Mouse (Mus musculus) left cerebral cortex, postnatal 36 days (tissue): ENCODE measurements at regions not wholly inside any gene's neighbourhood (a gene's known extent, or its start where the extent isn't known, plus 50 kb on each side); places are given as distances from the start of the nearest gene placed in this dataset.

ENCODE experiments used
- DNase-seq, 2 experiments: peaks; one replicate each; pipeline ENCODE4 v3.0.0; 2021 to 2022; ENCODE audit warnings: low spot score in 2 of 2, mixed read lengths in 1 of 2
- intact Hi-C: fragments of 180-260 bp; cut with DNase I; formaldehyde crosslinking; loops from one replicate; pipeline ENCODE4 v1.15.1; 2025

- DNase-seq = no peak
- intact Hi-C loops = loop anchor here (1.0 kb wide), 1 partner anchor 29 kb away; no protein-coding TSS in a partner anchor
Measured at GRCm38 (mm10) chr13:64007688-64008087, 81.3 kb downstream of the Hsd17b3 start.

GRCm38 (mm10) chr13:64002945-64003459, 86.0 kb downstream of the Hsd17b3 start:
- no peak for DNase-seq
- intact Hi-C loops = no loop called here

DNA sequence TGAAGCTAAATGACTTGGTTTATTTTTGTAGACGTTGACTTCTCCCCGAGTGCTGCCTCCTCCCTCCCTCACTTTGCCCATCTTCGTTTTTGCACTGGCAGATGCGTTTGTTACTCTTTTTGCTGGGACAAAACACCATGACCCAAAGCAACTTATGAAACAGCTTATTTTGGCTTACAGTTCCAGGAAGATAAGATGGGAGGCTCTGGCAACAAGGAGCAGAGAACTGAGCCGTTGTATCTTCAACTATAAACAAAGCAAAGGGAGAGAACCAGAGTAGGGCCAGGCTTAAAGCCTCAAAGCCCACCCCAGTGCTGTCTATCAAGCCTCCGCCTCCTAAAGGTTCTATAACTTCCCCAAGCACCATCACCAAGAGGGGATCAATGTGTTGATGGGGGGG, 88.7 kb downstream of the Hsd17b3 start:
- no peak for DNase-seq
- intact Hi-C loops = no loop called here

DNA sequence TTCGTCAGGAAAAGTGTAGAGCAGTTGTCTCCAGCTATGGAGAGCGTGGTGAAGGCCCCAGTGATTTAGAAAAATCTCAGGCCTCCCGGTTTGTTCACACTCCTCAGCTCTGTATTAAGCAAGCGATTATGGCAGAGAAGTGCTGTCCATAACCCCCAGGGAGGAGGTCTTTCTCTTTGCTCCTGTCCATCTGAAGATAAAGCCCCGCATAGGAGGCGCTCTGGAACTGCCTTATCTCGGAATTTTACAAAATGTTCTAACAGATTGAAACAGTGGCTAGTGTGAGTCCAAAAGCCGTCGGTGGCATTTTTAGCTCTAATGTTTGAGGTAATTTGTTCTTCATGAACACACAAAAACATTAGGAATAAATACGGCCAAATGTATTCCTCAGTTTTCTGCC, 90.4 kb downstream of the Hsd17b3 start:
- intact Hi-C loops = no loop called here

GRCm38 (mm10) chr13:63993857-63994477, 95.1 kb downstream of the Hsd17b3 start:
- intact Hi-C loops = no loop called here
- DNase-seq = no peak

More for the DNA sequence above, 90.4 kb downstream of the Hsd17b3 start:
- DNase-seq = no peak

DNA sequence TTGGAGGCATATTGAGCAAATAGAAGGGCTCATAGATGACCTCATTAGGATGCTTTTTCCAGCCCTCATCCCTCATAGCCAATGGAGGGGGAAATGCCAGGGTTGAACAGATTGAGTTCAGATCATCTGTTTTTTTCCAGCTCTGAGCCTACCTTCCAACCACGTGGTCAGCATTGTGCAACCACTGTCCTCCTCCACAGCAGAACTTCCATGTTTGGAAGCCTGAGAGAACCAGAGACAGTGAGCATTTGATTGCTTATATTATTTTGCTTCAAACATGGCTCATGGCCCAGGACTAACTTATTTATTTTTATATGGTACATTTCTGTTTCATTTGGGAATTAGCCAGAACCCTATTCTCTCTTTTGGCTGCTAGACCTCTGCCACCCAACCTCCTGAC, 96.0 kb downstream of the Hsd17b3 start:
- no peak for DNase-seq
- intact Hi-C loops = no loop called here

DNA sequence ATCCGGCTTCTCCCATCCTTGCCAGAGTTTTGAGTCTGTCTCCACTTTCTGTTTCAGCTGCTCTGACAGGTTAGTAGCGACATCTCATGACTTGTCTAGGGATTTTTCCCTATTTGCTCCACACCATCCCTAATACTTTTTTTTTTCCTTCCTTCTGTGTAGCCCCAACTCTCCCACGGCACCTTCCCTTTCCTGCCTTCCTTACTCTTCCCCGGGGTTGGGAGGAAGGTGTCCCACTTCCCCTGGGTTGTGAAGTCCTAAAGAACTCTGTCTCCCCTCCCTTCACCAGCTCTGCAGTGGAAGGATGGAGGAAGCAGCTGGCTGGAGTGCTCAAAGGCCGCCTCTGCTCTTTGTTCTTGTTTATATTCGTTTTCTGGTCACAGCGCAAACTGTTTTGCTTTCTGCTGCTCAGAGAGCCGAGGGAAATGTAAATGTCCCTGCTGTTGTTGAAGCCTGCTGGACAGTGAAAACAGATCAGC, 98.5 kb downstream of the Hsd17b3 start:
- DNase-seq = no peak
- intact Hi-C loops = no loop called here

DNA sequence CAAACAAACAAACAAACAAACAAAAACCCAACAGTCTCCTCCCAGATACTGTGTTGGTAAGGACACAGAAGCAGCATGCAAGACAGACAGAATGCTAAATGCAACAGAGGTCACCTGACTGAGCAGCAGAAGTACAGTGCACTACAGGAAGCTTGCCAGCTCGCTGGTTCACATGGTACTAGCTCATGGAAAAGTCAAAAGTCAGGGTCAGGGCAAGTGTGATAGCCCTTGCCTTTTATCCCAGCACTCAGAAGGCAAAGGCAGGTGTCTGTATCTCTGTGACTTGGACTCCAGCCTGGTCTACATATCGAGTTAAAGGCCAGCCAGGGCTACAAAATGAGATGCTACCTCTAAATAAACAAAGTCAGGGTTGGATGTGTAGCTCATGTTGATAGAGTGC, 99.3 kb downstream of the Hsd17b3 start:
- intact Hi-C loops = no loop called here
- DNase-seq = no peak

DNA sequence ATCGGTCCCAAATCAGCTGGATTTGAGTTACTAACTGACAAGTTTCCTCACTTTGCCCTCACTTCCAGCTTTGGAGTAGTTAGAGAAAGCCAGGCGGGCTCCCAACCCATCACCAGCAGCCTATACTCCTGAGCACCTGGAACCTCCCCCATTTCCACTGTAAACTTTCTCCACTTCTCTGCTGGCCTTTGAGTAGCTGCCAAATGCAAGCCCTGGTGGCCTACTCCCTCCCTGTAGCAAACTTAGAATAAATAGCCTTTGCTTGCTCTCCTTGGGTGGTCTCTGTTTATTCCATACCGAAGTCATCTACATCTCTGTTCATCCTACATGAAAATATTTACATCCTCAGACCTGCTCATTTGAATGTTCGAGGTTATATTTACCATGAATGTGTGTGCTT, 100.8 kb downstream of the Hsd17b3 start:
- intact Hi-C loops = no loop called here
- DNase-seq = no peak

- intact Hi-C loops = no loop called here
- DNase-seq = no peak
Measured at GRCm38 (mm10) chr13:63986681-63987080, 102.3 kb downstream of the Hsd17b3 start.

GRCm38 (mm10) chr13:63985590-63985989, 103.4 kb downstream of the Hsd17b3 start:
- intact Hi-C loops = no loop called here
- no peak for DNase-seq

GRCm38 (mm10) chr13:63985086-63985485, 103.9 kb downstream of the Hsd17b3 start:
- DNase-seq = no peak
- intact Hi-C loops = no loop called here

GRCm38 (mm10) chr13:63980012-63980691, 108.9 kb downstream of the Hsd17b3 start:
- no peak for DNase-seq
- intact Hi-C loops = no loop called here

- intact Hi-C loops = no loop called here
- DNase-seq = no peak
Measured at GRCm38 (mm10) chr13:63979581-63979980, 109.4 kb downstream of the Hsd17b3 start.

DNA sequence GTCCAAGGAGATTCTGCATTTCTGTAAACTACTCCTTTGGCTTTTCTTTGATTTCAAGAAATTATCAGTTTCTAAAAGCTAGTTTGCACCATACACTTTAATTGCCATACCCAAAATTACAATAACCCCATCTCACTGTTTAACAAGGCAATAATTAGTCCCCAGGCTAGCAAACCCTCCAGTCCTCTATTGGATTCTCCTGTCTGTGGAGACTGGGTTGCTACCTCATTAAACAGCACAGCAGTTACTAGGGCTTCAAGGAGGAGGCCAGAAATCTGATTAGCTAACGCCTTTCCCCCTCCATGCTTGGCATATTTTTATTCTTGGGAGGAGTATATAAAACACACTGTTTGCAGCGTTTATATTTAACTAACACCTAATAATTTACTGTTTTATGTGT, 119.1 kb downstream of the Hsd17b3 start:
- DNase-seq = no peak
- intact Hi-C loops = no loop called here

DNA sequence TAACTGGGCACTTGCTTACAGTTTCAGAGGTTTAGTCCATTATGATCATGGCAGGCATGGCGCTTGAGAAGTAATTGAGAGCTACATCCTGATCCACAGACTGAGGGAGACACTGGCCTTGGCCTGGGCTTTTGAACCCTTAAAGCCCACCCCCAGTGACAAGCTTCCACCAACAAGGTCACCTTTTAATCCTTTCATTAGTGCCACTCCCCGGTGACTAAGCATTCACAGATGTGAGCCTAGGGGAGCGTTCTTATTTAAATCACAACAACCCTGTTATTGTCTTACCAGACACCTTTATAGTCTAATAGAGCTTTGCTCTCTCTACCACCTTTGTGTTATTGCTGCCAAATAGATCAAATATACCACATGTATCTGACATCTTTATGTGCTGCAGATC, 120.4 kb downstream of the Hsd17b3 start:
- no peak for DNase-seq
- intact Hi-C loops = no loop called here

DNA sequence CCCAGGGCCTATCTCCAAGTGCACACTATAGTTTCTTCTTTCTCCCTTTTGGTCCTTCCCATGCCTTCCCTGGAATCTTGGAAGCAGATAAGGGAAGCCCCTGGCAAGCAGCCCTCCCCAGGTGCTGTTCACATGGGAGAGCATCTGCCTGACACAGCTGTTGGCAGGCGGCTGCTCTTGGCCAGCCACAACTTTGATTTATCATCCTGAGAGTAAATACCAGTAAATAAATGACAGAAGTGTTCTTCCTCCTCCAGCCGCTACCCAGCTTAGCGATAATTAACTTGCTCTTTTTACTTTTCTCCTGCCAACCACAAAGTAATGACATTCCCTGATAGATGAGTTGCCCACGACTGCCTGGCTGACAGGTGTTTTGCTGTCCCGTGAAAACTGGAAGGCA, 131.9 kb downstream of the Hsd17b3 start:
- no peak for DNase-seq
- intact Hi-C loops = no loop called here

GRCm38 (mm10) chr13:63954305-63954704, 134.7 kb downstream of the Hsd17b3 start:
- intact Hi-C loops = no loop called here
- no peak for DNase-seq

- intact Hi-C loops = no loop called here
- DNase-seq = no peak
Measured at GRCm38 (mm10) chr13:63951922-63952734, 136.9 kb downstream of the Hsd17b3 start.

- intact Hi-C loops = no loop called here
- no peak for DNase-seq
Measured at GRCm38 (mm10) chr13:63951136-63951535, 136.1 kb downstream of the Ercc6l2 start.
